Mouse (Mus musculus): ENCODE data around the gene Zbtb43. TPM values are rescaled to one million over a fixed set of nuclear protein-coding genes. Genes with fewer than 3 reads are reported as not detected.

Zbtb43 gene
- total and polyA plus RNA-seq, 3 experiments, result 8.5 to 10.9 (median 8.9) TPM

DNA sequence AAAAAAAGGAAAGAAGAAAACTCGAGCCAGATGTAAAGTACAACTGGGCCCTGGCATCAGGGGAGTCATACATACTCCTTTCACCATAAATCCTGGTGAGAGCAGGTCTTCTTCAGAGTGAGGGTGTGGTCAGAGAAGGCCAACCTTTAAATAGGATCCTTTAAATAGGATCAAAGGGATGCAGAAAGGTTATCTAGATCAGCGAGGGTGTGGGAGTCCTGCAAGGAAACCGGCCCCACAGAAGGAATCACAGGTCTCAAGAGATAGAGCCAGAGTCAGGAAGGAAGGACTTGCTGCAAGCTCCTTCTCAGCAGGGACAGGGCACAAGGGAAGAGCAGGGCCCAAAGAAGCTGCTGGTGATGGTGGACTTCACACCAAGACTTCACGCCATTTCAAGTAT, 50.9 kb downstream of the Zbtb43 start:
- H3K79me2 ChIP-seq (replicated peaks; ENCODE audit: control insufficient read depth, extremely low read depth, insufficient read depth, poor library complexity, severe bottlenecking), result no peaks in the 10 kb centered on the region
- no peak for DNase-seq (ENCODE audit: extremely low read depth)
- peaks cover 0 to 14% of the 10 kb centered on the region in 2 experiments; a peak in 3 of 4 replicates for H3K4me1 ChIP-seq (ENCODE audit: control insufficient read depth in 1 of 2, insufficient read depth in 2 of 2)
- H3K4me3 ChIP-seq (replicated peaks in 1 of 3; ENCODE audit: low read depth in 2 of 3, low read length in 2 of 3, poor library complexity in 1 of 3), result no peak overlapping the region
- H3K27ac ChIP-seq (ENCODE audit: insufficient read depth, low read depth), result no peak overlapping the region
- H3K4me2 ChIP-seq (ENCODE audit: insufficient read depth, low read depth, poor library complexity, severe bottlenecking), result no peak overlapping the region
- H3K9me3 ChIP-seq (replicated peaks; ENCODE audit: low read length), result no peaks in the 10 kb centered on the region
- H3K9ac ChIP-seq (ENCODE audit: insufficient read depth, low read depth), result no peak overlapping the region
- no peaks in the 10 kb centered on the region for H3K27me3 ChIP-seq (replicated peaks)
- dilution Hi-C loops (cut with MboI; ENCODE audit: extremely low pct_ligation_motif_present, extremely low pct_unique_long_range_greater_than_20kb, low sequenced_read_pairs) (no loop called here), in situ Hi-C loops (cut with MboI; ENCODE audit: low pct_ligation_motif_present, low pct_unique_long_range_greater_than_20kb, low sequenced_read_pairs) (no loop called here)
- H3K36me3 ChIP-seq (replicated peaks in 1 of 2; ENCODE audit: control insufficient read depth in 1 of 2, insufficient read depth in 1 of 2, low read length in 1 of 2), result peaks cover 20 to 66% of the 10 kb centered on the region in 2 experiments
- TF ChIP-seq BHLHE40 (IDR thresholded peaks at IDR 0.05; ENCODE audit: low read depth, low read length), result no peak
- no peak for TF ChIP-seq IRF4 (IDR thresholded peaks at IDR 0.05; ENCODE audit: low read depth, low read length)
- TF ChIP-seq CHD2 (IDR thresholded peaks at IDR 0.05; ENCODE audit: low read length), result no peak
- TF ChIP-seq ZMIZ1 (IDR thresholded peaks at IDR 0.05; ENCODE audit: low read depth, low read length), result no peak
- TF ChIP-seq MYC (IDR thresholded peaks at IDR 0.05; ENCODE audit: low read depth, low read length), result no peak
- no peak for TF ChIP-seq ZKSCAN1 (IDR thresholded peaks at IDR 0.05; ENCODE audit: borderline replicate concordance, low read depth, low read length)
- TF ChIP-seq ZNF384 (IDR thresholded peaks at IDR 0.05; ENCODE audit: low read depth, low read length), result no peak
- no peak for TF ChIP-seq HCFC1 (IDR thresholded peaks at IDR 0.05; ENCODE audit: low read depth, low read length)
- TF ChIP-seq MAFK (IDR thresholded peaks at IDR 0.05; ENCODE audit: insufficient replicate concordance, low read length), result no peak
- no peak for TF ChIP-seq UBTF (IDR thresholded peaks at IDR 0.05; ENCODE audit: low read depth, low read length)
- no peak for TF ChIP-seq RAD21 (IDR thresholded peaks at IDR 0.05; ENCODE audit: low read depth, low read length)
- TF ChIP-seq POLR2AphosphoS2 (IDR thresholded peaks at IDR 0.05; ENCODE audit: low read depth, low read length), result no peak
- no peak for TF ChIP-seq NRF1 (IDR thresholded peaks at IDR 0.05; ENCODE audit: low read depth, low read length)
- TF ChIP-seq ELF1 (IDR thresholded peaks at IDR 0.05; ENCODE audit: low read depth, low read length), result no peak
- no peak for TF ChIP-seq MAX (IDR thresholded peaks at IDR 0.05; ENCODE audit: low read length)

GRCm38 (mm10) chr2:33414019-33414418, 54.3 kb downstream of the Zbtb43 start:
- no peak for TF ChIP-seq SMC3 (IDR thresholded peaks at IDR 0.05; ENCODE audit: low read depth, low read length)
- TF ChIP-seq ELF1 (IDR thresholded peaks at IDR 0.05; ENCODE audit: low read depth, low read length), result no peak
- TF ChIP-seq E2F4 (IDR thresholded peaks at IDR 0.05; ENCODE audit: insufficient replicate concordance, low read depth, low read length), result no peak
- no peak for TF ChIP-seq MAZ (IDR thresholded peaks at IDR 0.05; ENCODE audit: low read depth, low read length)
- no peak for TF ChIP-seq JUND (conservative IDR thresholded peaks at IDR 0.05; ENCODE audit: low read depth, low read length)
- TF ChIP-seq ZC3H11A (IDR thresholded peaks at IDR 0.05; ENCODE audit: low read depth, low read length), result no peak
- no peak for TF ChIP-seq RAD21 (IDR thresholded peaks at IDR 0.05; ENCODE audit: low read depth, low read length)
- TF ChIP-seq JUN (IDR thresholded peaks at IDR 0.05; ENCODE audit: insufficient read depth, low read depth, low read length), result no peak
- no peak for TF ChIP-seq ZNF384 (IDR thresholded peaks at IDR 0.05; ENCODE audit: low read depth, low read length)
- TF ChIP-seq SIN3A (IDR thresholded peaks at IDR 0.05; ENCODE audit: low read length), result no peak
- TF ChIP-seq USF2 (conservative IDR thresholded peaks at IDR 0.05; ENCODE audit: low read depth, low read length), result no peak
- no peak for TF ChIP-seq MEF2A (IDR thresholded peaks at IDR 0.05; ENCODE audit: borderline replicate concordance, low read depth, low read length)
- Histone ChIP-seq H3K79me2 (replicated peaks; ENCODE audit: control insufficient read depth, extremely low read depth, insufficient read depth, poor library complexity, severe bottlenecking) (no peaks in the 10 kb centered on the region), H3K27me3 (replicated peaks) (no peaks in the 10 kb centered on the region), H3K4me2 (ENCODE audit: insufficient read depth, low read depth, poor library complexity, severe bottlenecking) (no peak overlapping the region), H3K4me3 (replicated peaks in 1 of 3; ENCODE audit: low read depth in 2 of 3, low read length in 2 of 3, poor library complexity in 1 of 3) (no peak overlapping the region), H3K9ac (ENCODE audit: insufficient read depth, low read depth) (no peak overlapping the region), H3K4me1 (ENCODE audit: control insufficient read depth in 1 of 2, insufficient read depth in 2 of 2) (peaks cover 0 to 21% of the 10 kb centered on the region in 2 experiments; a peak in 3 of 4 replicates), H3K27ac (ENCODE audit: insufficient read depth, low read depth) (no peak overlapping the region), H3K36me3 (replicated peaks in 1 of 2; ENCODE audit: control insufficient read depth in 1 of 2, insufficient read depth in 1 of 2, low read length in 1 of 2) (peaks cover 27 to 74% of the 10 kb centered on the region in 2 experiments), H3K9me3 (replicated peaks; ENCODE audit: low read length) (no peaks in the 10 kb centered on the region)
- in situ Hi-C loops (cut with MboI; ENCODE audit: low pct_ligation_motif_present, low pct_unique_long_range_greater_than_20kb, low sequenced_read_pairs) (no loop called here), dilution Hi-C loops (cut with MboI; ENCODE audit: extremely low pct_ligation_motif_present, extremely low pct_unique_long_range_greater_than_20kb, low sequenced_read_pairs) (no loop called here)
- no peak for DNase-seq (ENCODE audit: extremely low read depth)
